Mouse (Mus musculus): ENCODE measurements around the gene Ngrn. TPM values are rescaled to one million over a fixed set of nuclear protein-coding genes. Genes with fewer than 3 reads are reported as not detected.

The Ngrn gene
- total and polyA plus RNA-seq, 2 experiments = 16.8 to 29.7 TPM

GRCm38 (mm10) chr7:80246859-80247258 lies 14.2 kb upstream of the Ngrn start:
- no peak overlapping the region for H3K9ac ChIP-seq (ENCODE audit: low read depth, low read length)
- 61% methylated on average over 7 of the region's 7 CpGs for WGBS
- H3K36me3 ChIP-seq (ENCODE audit: control insufficient read depth, insufficient read depth, low read length) = no peaks in the 10 kb centered on the region
- peaks cover 11% of the 10 kb centered on the region for H3K4me1 ChIP-seq (ENCODE audit: control insufficient read depth, insufficient read depth, low read length)
- no peaks in the 10 kb centered on the region for H3K79me2 ChIP-seq (ENCODE audit: control insufficient read depth, insufficient read depth, low read length)
- no peak for TF ChIP-seq CTCF (IDR thresholded peaks at IDR 0.05; ENCODE audit: low read depth, low read length)
- no peak for TF ChIP-seq POLR2A (IDR thresholded peaks at IDR 0.05; ENCODE audit: extremely low read depth, insufficient read depth, low read length)
- no peaks in the 10 kb centered on the region for H3K27me3 ChIP-seq (ENCODE audit: control insufficient read depth, insufficient read depth, low read length)
- no peak for DNase-seq (ENCODE audit: extremely low read depth, low read depth, low spot score)
- no peak overlapping the region for H3K27ac ChIP-seq (replicated peaks; ENCODE audit: insufficient read depth, low read depth, low read length)
- H3K4me3 ChIP-seq (ENCODE audit: insufficient read depth, low read depth, low read length) = no peak overlapping the region

GRCm38 (mm10) chr7:80252437-80252836 lies 8.6 kb upstream of the Ngrn start:
- no peaks in the 10 kb centered on the region for H3K27me3 ChIP-seq (ENCODE audit: control insufficient read depth, insufficient read depth, low read length)
- H3K79me2 ChIP-seq (ENCODE audit: control insufficient read depth, insufficient read depth, low read length) = no peaks in the 10 kb centered on the region
- no peaks in the 10 kb centered on the region for H3K4me1 ChIP-seq (ENCODE audit: control insufficient read depth, insufficient read depth, low read length)
- TF ChIP-seq POLR2A (IDR thresholded peaks at IDR 0.05; ENCODE audit: extremely low read depth, insufficient read depth, low read length) (no peak), CTCF (IDR thresholded peaks at IDR 0.05; ENCODE audit: low read depth, low read length) (no peak)
- no peaks in the 10 kb centered on the region for H3K36me3 ChIP-seq (ENCODE audit: control insufficient read depth, insufficient read depth, low read length)
- 82% methylated on average over 7 of the region's 7 CpGs for WGBS
- H3K27ac ChIP-seq (replicated peaks; ENCODE audit: insufficient read depth, low read depth, low read length) = no peak overlapping the region
- H3K9ac ChIP-seq (ENCODE audit: low read depth, low read length) = no peak overlapping the region
- no peak for DNase-seq (ENCODE audit: extremely low read depth, low read depth, low spot score)
- H3K4me3 ChIP-seq (ENCODE audit: insufficient read depth, low read depth, low read length) = no peak overlapping the region

GRCm38 (mm10) chr7:80252886-80253285 lies 8.1 kb upstream of the Ngrn start:
- DNase-seq (ENCODE audit: extremely low read depth, low read depth, low spot score) = no peak
- no peak overlapping the region for H3K9ac ChIP-seq (ENCODE audit: low read depth, low read length)
- TF ChIP-seq POLR2A (IDR thresholded peaks at IDR 0.05; ENCODE audit: extremely low read depth, insufficient read depth, low read length) (no peak), CTCF (IDR thresholded peaks at IDR 0.05; ENCODE audit: low read depth, low read length) (no peak)
- WGBS = 84% methylated on average over 11 of the region's 11 CpGs
- no peaks in the 10 kb centered on the region for H3K27me3 ChIP-seq (ENCODE audit: control insufficient read depth, insufficient read depth, low read length)
- H3K79me2 ChIP-seq (ENCODE audit: control insufficient read depth, insufficient read depth, low read length) = no peaks in the 10 kb centered on the region
- no peaks in the 10 kb centered on the region for H3K36me3 ChIP-seq (ENCODE audit: control insufficient read depth, insufficient read depth, low read length)
- no peak overlapping the region for H3K4me3 ChIP-seq (ENCODE audit: insufficient read depth, low read depth, low read length)
- H3K27ac ChIP-seq (replicated peaks; ENCODE audit: insufficient read depth, low read depth, low read length) = no peak overlapping the region
- no peaks in the 10 kb centered on the region for H3K4me1 ChIP-seq (ENCODE audit: control insufficient read depth, insufficient read depth, low read length)

- H3K27me3 ChIP-seq (ENCODE audit: control insufficient read depth, insufficient read depth, low read length) = no peaks in the 10 kb centered on the region
- no peaks in the 10 kb centered on the region for H3K36me3 ChIP-seq (ENCODE audit: control insufficient read depth, insufficient read depth, low read length)
- no peak overlapping the region for H3K4me3 ChIP-seq (ENCODE audit: insufficient read depth, low read depth, low read length)
- H3K4me1 ChIP-seq (ENCODE audit: control insufficient read depth, insufficient read depth, low read length) = no peaks in the 10 kb centered on the region
- H3K79me2 ChIP-seq (ENCODE audit: control insufficient read depth, insufficient read depth, low read length) = no peaks in the 10 kb centered on the region
- no peak for DNase-seq (ENCODE audit: extremely low read depth, low read depth, low spot score)
- 75% methylated on average over 2 of the region's 2 CpGs for WGBS
- TF ChIP-seq CTCF (IDR thresholded peaks at IDR 0.05; ENCODE audit: low read depth, low read length) (no peak), POLR2A (IDR thresholded peaks at IDR 0.05; ENCODE audit: extremely low read depth, insufficient read depth, low read length) (no peak)
- no peak overlapping the region for H3K27ac ChIP-seq (replicated peaks; ENCODE audit: insufficient read depth, low read depth, low read length)
- no peak overlapping the region for H3K9ac ChIP-seq (ENCODE audit: low read depth, low read length)
Observed at GRCm38 (mm10) chr7:80255981-80256380, 5.0 kb upstream of the Ngrn start.

- no peak overlapping the region for H3K4me3 ChIP-seq (ENCODE audit: insufficient read depth, low read depth, low read length)
- TF ChIP-seq CTCF (IDR thresholded peaks at IDR 0.05; ENCODE audit: low read depth, low read length) (no peak), POLR2A (IDR thresholded peaks at IDR 0.05; ENCODE audit: extremely low read depth, insufficient read depth, low read length) (no peak)
- peaks cover 8% of the 10 kb centered on the region; the same call in 1 of the 2 replicates for H3K79me2 ChIP-seq (ENCODE audit: control insufficient read depth, insufficient read depth, low read length)
- DNase-seq (ENCODE audit: extremely low read depth, low read depth, low spot score) = no peak
- 71% methylated on average over 2 of the region's 2 CpGs for WGBS
- no peaks in the 10 kb centered on the region for H3K36me3 ChIP-seq (ENCODE audit: control insufficient read depth, insufficient read depth, low read length)
- H3K27me3 ChIP-seq (ENCODE audit: control insufficient read depth, insufficient read depth, low read length) = no peaks in the 10 kb centered on the region
- no peaks in the 10 kb centered on the region; the same call in 1 of the 2 replicates for H3K4me1 ChIP-seq (ENCODE audit: control insufficient read depth, insufficient read depth, low read length)
- no peak overlapping the region for H3K27ac ChIP-seq (replicated peaks; ENCODE audit: insufficient read depth, low read depth, low read length)
- no peak overlapping the region for H3K9ac ChIP-seq (ENCODE audit: low read depth, low read length)
Observed at GRCm38 (mm10) chr7:80257706-80258105, 3.3 kb upstream of the Ngrn start.

GRCm38 (mm10) chr7:80261372-80261990 lies 466 bp downstream of the Ngrn start:
- H3K27me3 ChIP-seq (ENCODE audit: control insufficient read depth, insufficient read depth, low read length) = no peaks in the 10 kb centered on the region
- TF ChIP-seq CTCF (IDR thresholded peaks at IDR 0.05; ENCODE audit: low read depth, low read length) = no peak
- no peak for TF ChIP-seq POLR2A (IDR thresholded peaks at IDR 0.05; ENCODE audit: extremely low read depth, insufficient read depth, low read length)
- peak overlapping the region; percentile 88 for H3K9ac ChIP-seq (ENCODE audit: low read depth, low read length)
- H3K36me3 ChIP-seq (ENCODE audit: control insufficient read depth, insufficient read depth, low read length) = peaks cover 8% of the 10 kb centered on the region; the same call in 1 of the 2 replicates
- peak overlapping the region; percentile 90 for H3K4me3 ChIP-seq (ENCODE audit: insufficient read depth, low read depth, low read length)
- 1% methylated on average over 32 of the region's 32 CpGs for WGBS
- H3K79me2 ChIP-seq (ENCODE audit: control insufficient read depth, insufficient read depth, low read length) = peaks cover 8% of the 10 kb centered on the region; the same call in 1 of the 2 replicates
- H3K27ac ChIP-seq (replicated peaks; ENCODE audit: insufficient read depth, low read depth, low read length) = peak overlapping the region; percentile 72
- DNase-seq (ENCODE audit: extremely low read depth, low read depth, low spot score) = peak; percentile 37
- no peaks in the 10 kb centered on the region; the same call in 1 of the 2 replicates for H3K4me1 ChIP-seq (ENCODE audit: control insufficient read depth, insufficient read depth, low read length)

Measured in liver, adult 2 months (tissue).